Mouse (Mus musculus): ENCODE data around the gene Slc8a2.

- TF ChIP-seq POLR2A (IDR thresholded peaks at IDR 0.05; ENCODE audit: low read depth, low read length) (no peak), CTCF (IDR thresholded peaks at IDR 0.05; ENCODE audit: extremely low read depth, insufficient read length, insufficient replicate concordance, low read depth, low read length) (no peak)
Measured at GRCm38 (mm10) chr7:16129846-16130691, 443 bp downstream of the Slc8a2 start.

Measured in small intestine, adult 2 months (tissue).